Mouse (Mus musculus) forebrain, embryonic 16.5 days (tissue): ENCODE results near the gene Wbp1l. TPM values are rescaled to one million over a fixed set of nuclear protein-coding genes. Genes with fewer than 3 reads are reported as not detected.
A peak's percentile ranks its signal among the peaks of the same experiment; 100 is the strongest.

Experiments used
- ATAC-seq: fragments of 200-750 bp; cut with Nextera tagmentation; 2 replicates; pipeline ENCODE4 v1.8.0; 2017; ENCODE audit warnings: mild to moderate bottlenecking, moderate library complexity
- H3K27ac ChIP-seq: fragments of 300-500 bp; sonication (generic); 2 replicates; pipeline ENCODE4 v1.5.1; 2014; ENCODE audit warnings: low read length, control low read depth
- H3K27me3 ChIP-seq: fragments of 300-500 bp; sonication (generic); replicated peaks from 2 replicates; pipeline ENCODE4 v1.6.1; 2014; ENCODE audit warnings: low read length; ENCODE audit not compliant: control insufficient read depth, insufficient read depth
- H3K36me3 ChIP-seq: fragments of 300-500 bp; sonication (generic); 2 replicates; pipeline ENCODE4 v1.6.1; 2014; ENCODE audit not compliant: control insufficient read depth, insufficient read depth
- H3K4me1 ChIP-seq: fragments of 300-500 bp; sonication (generic); replicated peaks from 2 replicates; pipeline ENCODE4 v1.6.1; 2014; ENCODE audit warnings: low read length; ENCODE audit not compliant: control insufficient read depth, insufficient read depth
- H3K4me2 ChIP-seq: fragments of 300-500 bp; sonication (generic); 2 replicates; pipeline ENCODE4 v1.6.1; 2014; ENCODE audit warnings: mild to moderate bottlenecking, low read length, control low read depth
- H3K4me3 ChIP-seq: fragments of 300-500 bp; sonication (generic); replicated peaks from 2 replicates; pipeline ENCODE4 v1.5.1; 2014; ENCODE audit warnings: mild to moderate bottlenecking, low read length, control low read depth
- H3K9ac ChIP-seq: fragments of 300-500 bp; sonication (generic); replicated peaks from 2 replicates; pipeline ENCODE4 v1.6.1; 2014; ENCODE audit warnings: low read depth, low read length, control low read depth
- H3K9me3 ChIP-seq: fragments of 300-500 bp; sonication (generic); 2 replicates; pipeline ENCODE4 v1.6.1; 2016; ENCODE audit warnings: low read length; ENCODE audit not compliant: control insufficient read depth
- WGBS: fragments of 180-500 bp; shearing (Covaris S2); extraction: QIAGEN DNeasy Blood & Tissue Kit; methylation state at CpG from one replicate; pipeline ENCODE4 v1.1.7; 2014; 5-methylcytosine and 5-hydroxymethylcytosine counted together
- polyA plus RNA-seq: library from polyadenylated mRNA; unstranded; fragments of >200 nt; fragmentation: Nextera tagmentation; extraction: Ambion mirVana; gene quantifications from 2 replicates; pipeline ENCODE4 v1.2.1, GENCODE M21; 2015

Wbp1l gene
- polyA plus RNA-seq, 1 experiment from 2014 or later = 39.1 TPM

GRCm38 (mm10) chr19:46616378-46616777 lies 17.5 kb downstream of the Wbp1l start:
- H3K36me3 ChIP-seq = no peaks in the 10 kb centered on the region
- H3K4me2 ChIP-seq = no peak overlapping the region
- 93% methylated on average over 11 of the region's 11 CpGs for WGBS
- no peaks in the 10 kb centered on the region for H3K27me3 ChIP-seq
- H3K27ac ChIP-seq = no peak overlapping the region
- peaks cover 13% of the 10 kb centered on the region for H3K4me1 ChIP-seq
- no peak overlapping the region for H3K4me3 ChIP-seq
- no peak overlapping the region for H3K9ac ChIP-seq
- no peak for ATAC-seq
- H3K9me3 ChIP-seq = no peaks in the 10 kb centered on the region

GRCm38 (mm10) chr19:46617361-46617760 lies 18.5 kb downstream of the Wbp1l start:
- ATAC-seq = no peak

GRCm38 (mm10) chr19:46618322-46618721 lies 19.4 kb downstream of the Wbp1l start:
- peak; percentile 30; the same call in 1 of the 2 replicates for ATAC-seq
- no peaks in the 10 kb centered on the region for H3K9me3 ChIP-seq
- peaks cover 29% of the 10 kb centered on the region for H3K4me1 ChIP-seq
- WGBS = 41% methylated on average over 9 of the region's 9 CpGs
- H3K4me3 ChIP-seq = no peak overlapping the region
- H3K36me3 ChIP-seq = no peaks in the 10 kb centered on the region
- no peaks in the 10 kb centered on the region for H3K27me3 ChIP-seq
- no peak overlapping the region for H3K9ac ChIP-seq
- no peak overlapping the region for H3K27ac ChIP-seq
- H3K4me2 ChIP-seq = no peak overlapping the region

More at GRCm38 (mm10) chr19:46617361-46617760, 18.5 kb downstream of the Wbp1l start:
- 93% methylated on average over 8 of the region's 8 CpGs for WGBS
- H3K4me2 ChIP-seq = no peak overlapping the region
- H3K4me1 ChIP-seq = peaks cover 19% of the 10 kb centered on the region
- H3K9ac ChIP-seq = no peak overlapping the region
- H3K27ac ChIP-seq = no peak overlapping the region
- no peaks in the 10 kb centered on the region for H3K27me3 ChIP-seq
- H3K4me3 ChIP-seq = no peak overlapping the region
- H3K36me3 ChIP-seq = no peaks in the 10 kb centered on the region
- H3K9me3 ChIP-seq = no peaks in the 10 kb centered on the region

- H3K9ac ChIP-seq = no peak overlapping the region
- no peak for ATAC-seq
- H3K4me2 ChIP-seq = no peak overlapping the region
- H3K27ac ChIP-seq = no peak overlapping the region
- H3K4me3 ChIP-seq = no peak overlapping the region
- WGBS = 76% methylated on average over 19 of the region's 19 CpGs
- peaks cover 36% of the 10 kb centered on the region for H3K4me1 ChIP-seq
- H3K27me3 ChIP-seq = no peaks in the 10 kb centered on the region
- H3K9me3 ChIP-seq = no peaks in the 10 kb centered on the region
- H3K36me3 ChIP-seq = no peaks in the 10 kb centered on the region
Observed at GRCm38 (mm10) chr19:46619001-46619400, 20.1 kb downstream of the Wbp1l start.

GRCm38 (mm10) chr19:46619518-46619917 lies 20.6 kb downstream of the Wbp1l start:
- no peak overlapping the region for H3K4me3 ChIP-seq
- peaks cover 40% of the 10 kb centered on the region for H3K4me1 ChIP-seq
- no peak overlapping the region for H3K9ac ChIP-seq
- H3K27me3 ChIP-seq = no peaks in the 10 kb centered on the region
- no peak overlapping the region for H3K4me2 ChIP-seq
- no peaks in the 10 kb centered on the region for H3K36me3 ChIP-seq
- WGBS = 97% methylated on average over 6 of the region's 6 CpGs
- no peaks in the 10 kb centered on the region for H3K9me3 ChIP-seq
- no peak overlapping the region for H3K27ac ChIP-seq
- ATAC-seq = no peak

GRCm38 (mm10) chr19:46620016-46620808 lies 21.3 kb downstream of the Wbp1l start:
- WGBS = 87% methylated on average over 14 of the region's 14 CpGs
- Histone ChIP-seq H3K4me3 (no peak overlapping the region), H3K4me2 (no peak overlapping the region), H3K9me3 (no peaks in the 10 kb centered on the region), H3K9ac (no peak overlapping the region), H3K27me3 (no peaks in the 10 kb centered on the region), H3K27ac (no peak overlapping the region), H3K4me1 (peaks cover 40% of the 10 kb centered on the region), H3K36me3 (no peaks in the 10 kb centered on the region)
- no peak for ATAC-seq

GRCm38 (mm10) chr19:46621236-46622183 lies 22.6 kb downstream of the Wbp1l start:
- H3K9ac ChIP-seq = no peak overlapping the region
- no peaks in the 10 kb centered on the region for H3K27me3 ChIP-seq
- 67% methylated on average over 19 of the region's 19 CpGs for WGBS
- H3K27ac ChIP-seq = no peak overlapping the region
- H3K4me2 ChIP-seq = no peak overlapping the region
- ATAC-seq = no peak
- H3K9me3 ChIP-seq = no peaks in the 10 kb centered on the region
- H3K4me3 ChIP-seq = no peak overlapping the region
- no peaks in the 10 kb centered on the region for H3K36me3 ChIP-seq
- peaks cover 40% of the 10 kb centered on the region for H3K4me1 ChIP-seq

GRCm38 (mm10) chr19:46622659-46623193 lies 23.8 kb downstream of the Wbp1l start:
- H3K4me2 ChIP-seq = peak overlapping the region; percentile 26; the same call in 1 of the 2 replicates
- H3K27ac ChIP-seq = 0 out of 2 replicates have a peak overlapping the region, but pooled peaks have one; percentile 14
- H3K36me3 ChIP-seq = no peaks in the 10 kb centered on the region
- no peak; the same call in 1 of the 2 replicates for ATAC-seq
- no peaks in the 10 kb centered on the region for H3K9me3 ChIP-seq
- H3K4me1 ChIP-seq = peaks cover 40% of the 10 kb centered on the region
- 36% methylated on average over 12 of the region's 12 CpGs for WGBS
- 0 out of 2 replicates have a peak overlapping the region, but pooled peaks have one; percentile 22 for H3K9ac ChIP-seq
- H3K4me3 ChIP-seq = no peak overlapping the region
- H3K27me3 ChIP-seq = no peaks in the 10 kb centered on the region
